Mouse (Mus musculus) embryonic fibroblast, embryonic 13.5 days (primary cell): ENCODE measurements around the gene Lce3e.

ENCODE experiments used
- CTCF ChIP-seq: IDR thresholded peaks from 2 replicates; pipeline ENCODE4 v1.5.1; 2011; ENCODE audit warnings: mild to moderate bottlenecking, control low read depth, low read length, moderate library complexity, borderline replicate concordance; ENCODE audit not compliant: insufficient read depth
- POLR2A ChIP-seq: IDR thresholded peaks from 2 replicates; pipeline ENCODE4 v1.6.1; 2011; ENCODE audit warnings: low read depth, mild to moderate bottlenecking, control low read depth, low read length, moderate library complexity

DNA sequence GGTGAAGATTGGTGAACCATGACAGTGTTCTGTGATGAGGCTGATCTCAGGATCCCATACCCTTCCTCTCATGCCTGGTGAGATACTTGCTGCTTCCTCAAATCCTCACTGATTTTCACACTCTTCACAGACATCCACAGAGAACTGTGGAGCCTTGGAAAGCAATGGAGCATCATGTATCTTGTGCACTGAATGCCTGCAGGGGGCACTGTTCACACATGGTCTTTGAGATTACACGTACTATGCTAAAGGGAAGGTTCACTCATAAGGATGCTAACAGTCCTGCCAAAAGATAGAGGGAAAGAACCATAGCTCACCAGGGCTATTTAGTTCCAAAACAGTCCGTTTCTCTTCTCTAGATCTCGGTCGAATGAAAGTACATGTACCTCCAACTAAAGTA, 46.5 kb upstream of the Lce3e start:
- TF ChIP-seq POLR2A (no peak), CTCF (no peak)
